Mouse (Mus musculus) naive thymus-derived CD4-positive, alpha-beta T cell, adult 2 months (primary cell): ENCODE measurements around the gene Trex1.

ENCODE experiments used
- DNase-seq: peaks from one replicate; pipeline ENCODE4 v3.0.0-alpha.2; 2011; ENCODE audit warnings: low read depth

Trex1 gene

DNA sequence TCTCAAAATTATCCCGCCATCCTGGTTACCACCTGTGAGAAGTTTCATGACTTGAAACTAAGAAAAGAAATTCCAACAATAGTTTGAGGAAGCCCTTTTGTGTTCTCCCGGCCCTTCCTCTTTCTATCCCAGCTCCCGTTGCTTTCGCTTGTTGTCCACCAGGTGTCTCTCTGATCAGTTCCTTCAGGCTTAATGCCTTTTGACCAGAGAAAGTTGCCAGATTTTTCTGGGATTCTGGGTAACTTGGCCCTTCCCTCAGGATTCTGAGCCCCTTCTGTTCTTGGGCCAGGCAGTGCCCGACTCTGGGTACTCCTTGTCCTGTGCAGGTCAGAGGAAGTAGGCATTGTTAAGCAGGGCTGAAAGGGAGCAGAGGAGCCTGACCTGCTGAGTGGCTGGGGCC is 28.5 kb upstream of the Trex1 start:
- DNase-seq: no peak

DNA sequence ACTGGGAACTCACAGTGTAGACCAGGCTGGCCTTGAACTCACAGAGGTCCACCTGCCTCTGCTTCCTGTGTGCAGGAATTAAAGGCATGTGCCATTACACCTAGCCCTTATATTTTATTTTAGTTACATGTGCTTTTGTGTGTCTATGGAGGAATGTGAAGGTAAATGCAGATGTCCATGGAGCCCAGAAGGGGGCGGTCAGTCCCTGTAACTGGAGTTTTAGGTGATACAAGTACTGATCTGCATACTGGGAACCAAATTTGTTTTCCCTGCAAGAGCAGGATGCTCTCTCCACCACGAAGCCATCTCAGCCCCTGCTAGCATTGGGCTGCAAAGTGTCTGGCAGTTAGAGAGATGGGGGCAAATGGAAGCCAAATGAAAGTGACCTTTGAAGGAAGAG is 25.4 kb upstream of the Trex1 start:
- peak; percentile 55 for DNase-seq

DNA sequence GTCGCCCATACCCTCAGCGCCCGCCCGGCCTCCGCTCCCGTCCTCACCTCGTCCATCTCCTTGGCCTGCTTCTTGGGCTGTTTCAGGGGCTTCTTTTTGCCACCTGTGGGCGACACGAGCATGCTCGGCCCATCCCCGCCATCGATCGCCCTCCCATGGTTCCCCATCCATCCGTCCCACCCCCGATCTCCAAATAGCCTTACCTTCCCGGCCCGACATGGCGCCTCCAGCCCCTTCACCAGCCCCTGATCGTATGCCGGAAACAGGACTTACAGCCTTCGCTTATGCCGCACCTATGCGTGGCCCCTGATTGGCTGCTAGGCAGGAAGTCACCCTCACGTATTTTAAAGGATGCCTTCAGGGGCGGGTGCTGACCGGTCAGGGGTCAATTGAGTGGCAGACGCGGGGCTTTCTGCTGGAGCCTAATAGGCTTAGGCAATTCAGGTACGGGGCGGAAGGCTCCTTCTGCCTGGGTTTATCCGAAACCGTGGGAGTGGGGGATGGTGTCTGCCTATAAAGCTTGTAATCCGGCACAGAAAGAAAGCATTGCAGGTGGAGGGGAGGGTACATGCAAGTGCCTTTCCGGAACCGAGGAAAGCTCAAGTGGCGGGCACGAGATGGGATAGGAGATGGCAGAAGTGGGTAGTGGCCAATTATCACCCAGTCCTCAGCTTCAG is 22.7 kb upstream of the Trex1 start, which contains the start of the genes Ccdc51 and Tma7:
Gene Ccdc51, plus strand, starts transcription at position 370 of the 677 bp plus-strand sequence.
Gene Tma7, minus strand, starts transcription at position 464 of the 677 bp plus-strand sequence.
- DNase-seq: peak; percentile 84

DNA sequence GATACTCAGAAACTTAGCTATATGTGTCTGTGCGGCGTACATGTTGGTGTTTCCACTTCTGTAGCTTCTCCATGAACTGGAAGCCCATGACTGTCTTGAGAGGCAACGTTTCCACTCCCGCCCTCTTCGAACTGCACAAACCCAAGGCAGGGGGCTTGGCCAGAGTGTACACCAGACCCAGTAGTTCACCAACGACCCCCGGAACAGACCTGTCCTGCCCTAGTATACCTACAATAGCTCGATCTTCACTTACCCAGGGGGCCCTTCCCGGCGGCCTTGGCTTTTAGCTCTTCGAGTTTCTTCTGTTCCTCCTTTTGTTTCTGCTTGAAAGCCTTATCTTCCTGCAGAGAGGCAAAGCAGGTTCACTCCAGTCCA is 22.2 kb upstream of the Trex1 start:
- no peak for DNase-seq

DNA sequence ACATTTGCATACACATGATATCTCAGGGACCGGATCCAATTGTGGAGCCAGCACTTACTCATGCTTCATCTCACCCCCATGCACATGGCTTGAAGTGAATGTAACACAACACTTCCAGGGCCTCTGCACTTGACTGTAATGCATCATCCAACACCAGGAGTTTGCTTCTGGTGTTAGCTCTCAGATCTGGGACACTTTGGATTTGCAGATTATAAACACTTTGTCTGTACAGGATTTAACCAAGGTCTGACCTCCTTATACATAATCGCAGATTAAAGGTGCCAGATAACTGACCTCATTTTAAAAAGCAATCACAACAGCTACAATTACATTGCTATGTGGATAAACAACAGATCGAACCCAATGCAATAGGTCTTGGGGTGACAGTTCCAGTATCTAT is 21.0 kb upstream of the Trex1 start:
- no peak for DNase-seq

DNA sequence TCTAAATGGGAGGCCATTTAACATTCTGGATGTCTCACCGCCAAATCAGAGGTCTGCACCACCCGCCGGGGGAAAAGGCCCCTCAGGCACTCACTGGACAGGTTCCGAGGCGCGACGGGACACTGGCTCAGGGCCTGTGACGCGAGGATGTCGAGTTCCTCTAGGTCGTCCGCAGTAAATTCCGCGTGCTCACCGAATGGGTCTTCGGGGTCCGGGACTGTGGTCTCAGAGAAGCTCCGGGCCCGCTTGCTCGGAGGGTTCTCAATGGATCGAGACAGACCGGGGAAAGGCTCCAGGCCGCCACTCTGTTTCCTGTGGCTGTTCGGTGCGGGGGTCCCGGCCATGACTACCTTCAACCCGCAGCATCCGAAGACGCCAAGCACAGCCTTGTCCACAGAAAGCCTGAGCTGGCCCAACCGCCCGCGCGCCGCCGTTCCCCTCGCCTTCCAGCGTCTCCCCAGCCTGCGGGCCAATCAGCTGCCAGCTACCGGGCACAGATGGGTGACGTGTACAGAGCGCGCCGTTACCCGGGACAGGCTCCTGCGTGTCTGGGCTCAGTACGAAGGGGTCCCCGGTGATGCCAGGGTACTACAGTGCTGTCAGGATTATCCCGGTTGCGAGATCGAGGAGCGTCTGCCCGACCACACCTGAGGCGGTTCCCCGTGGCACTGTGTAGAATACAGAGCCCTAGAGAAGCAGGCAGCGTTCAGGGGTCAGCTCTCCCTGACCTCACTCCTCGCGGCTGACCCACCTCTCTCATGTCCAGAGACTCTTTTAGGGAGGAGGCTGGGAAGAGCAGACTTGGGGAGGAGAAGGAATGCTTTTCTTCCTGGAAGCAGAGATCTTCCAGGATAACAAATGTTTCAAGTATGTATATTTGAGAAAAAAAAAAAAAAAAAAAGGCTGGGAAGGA is 14.4 kb upstream of the Trex1 start, which contains the start of gene Atrip:
Gene Atrip, minus strand, starts transcription at position 464 of the 913 bp plus-strand sequence.
- DNase-seq: peak; percentile 87

DNA sequence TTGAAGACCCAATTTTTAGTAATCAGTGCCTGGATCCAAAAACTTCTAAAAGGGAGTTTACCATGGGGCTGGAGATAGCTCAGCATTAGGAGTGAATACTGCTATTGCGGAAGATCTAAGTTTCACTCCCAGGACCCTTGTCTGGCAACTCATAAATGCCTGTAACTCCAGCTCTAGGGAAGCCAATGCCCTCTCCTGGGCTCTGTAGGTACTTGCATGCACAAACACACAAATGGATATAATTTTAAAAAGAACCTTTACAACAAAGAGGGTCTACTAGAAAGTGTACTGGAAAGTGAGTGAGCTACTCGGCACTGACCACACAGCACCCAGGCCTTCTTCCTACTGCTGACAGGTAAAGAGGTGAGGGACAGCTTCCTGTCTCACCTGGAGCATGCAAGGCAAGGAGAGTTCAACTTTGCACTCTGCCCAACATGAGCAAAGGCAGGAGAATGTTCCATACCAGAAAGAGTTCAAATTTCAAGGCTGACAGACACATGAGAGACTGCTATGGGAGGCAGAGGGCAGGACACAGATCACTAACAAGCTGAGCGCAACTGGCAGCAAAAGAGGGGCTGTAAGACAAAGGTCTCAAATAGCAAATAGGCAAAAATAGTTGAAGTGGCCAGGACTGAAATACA is 8.7 kb upstream of the Trex1 start:
- peak; percentile 33 for DNase-seq

DNA sequence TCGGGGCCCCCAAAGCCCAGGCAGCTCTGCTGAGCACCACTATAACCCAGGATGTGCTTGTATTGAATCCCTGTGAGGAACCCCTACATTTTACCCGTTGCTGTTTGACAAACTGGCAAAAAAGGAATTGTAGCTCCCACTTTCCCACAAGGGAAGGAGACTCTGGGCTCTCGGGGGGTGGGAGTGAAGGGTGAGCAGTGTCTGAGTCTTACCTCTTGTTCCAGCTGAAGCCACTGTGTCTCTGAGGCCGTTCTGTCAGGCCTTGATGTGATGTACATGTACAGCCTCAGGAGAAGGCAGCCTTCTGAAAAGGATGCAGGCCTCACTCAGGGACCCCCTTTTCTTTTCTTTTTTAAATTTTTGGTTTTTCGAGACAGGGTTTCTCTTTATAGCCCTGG is 1.4 kb upstream of the Trex1 start:
- DNase-seq: no peak

DNA sequence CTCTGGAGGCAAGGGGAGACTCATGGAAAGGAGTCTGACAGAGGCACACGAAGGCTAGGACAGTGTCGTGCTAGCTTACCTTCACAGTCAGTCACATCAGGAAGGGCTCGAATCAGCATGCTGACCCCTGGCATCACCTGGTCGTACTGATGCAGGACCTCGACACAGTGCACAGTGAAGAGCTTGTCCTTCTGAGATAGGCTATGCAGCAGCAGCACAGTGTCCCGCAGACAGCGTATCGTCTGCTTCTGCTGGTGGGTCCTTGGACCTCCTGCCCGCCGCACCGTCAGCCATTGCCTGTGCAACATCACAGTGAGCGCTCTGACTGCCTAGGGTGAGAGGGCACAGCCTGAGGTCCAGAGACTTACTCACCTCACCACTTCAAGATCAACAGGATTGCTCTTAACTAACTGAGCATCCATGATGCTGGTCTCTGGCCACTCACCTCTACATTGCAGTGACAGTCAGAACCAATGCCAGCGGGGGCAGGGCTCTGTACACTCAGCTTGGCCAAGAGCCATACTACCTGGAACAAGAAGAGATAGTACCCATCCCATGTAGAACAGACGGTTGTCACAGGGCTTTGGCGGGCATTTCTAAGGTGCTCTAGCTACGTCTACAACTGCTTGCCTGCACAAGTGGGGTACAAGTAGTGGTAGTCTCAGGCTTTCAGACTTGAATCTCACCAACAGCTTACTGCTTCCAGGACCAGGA is 807 bp upstream of the Trex1 start:
- DNase-seq: peak; percentile 43

DNA sequence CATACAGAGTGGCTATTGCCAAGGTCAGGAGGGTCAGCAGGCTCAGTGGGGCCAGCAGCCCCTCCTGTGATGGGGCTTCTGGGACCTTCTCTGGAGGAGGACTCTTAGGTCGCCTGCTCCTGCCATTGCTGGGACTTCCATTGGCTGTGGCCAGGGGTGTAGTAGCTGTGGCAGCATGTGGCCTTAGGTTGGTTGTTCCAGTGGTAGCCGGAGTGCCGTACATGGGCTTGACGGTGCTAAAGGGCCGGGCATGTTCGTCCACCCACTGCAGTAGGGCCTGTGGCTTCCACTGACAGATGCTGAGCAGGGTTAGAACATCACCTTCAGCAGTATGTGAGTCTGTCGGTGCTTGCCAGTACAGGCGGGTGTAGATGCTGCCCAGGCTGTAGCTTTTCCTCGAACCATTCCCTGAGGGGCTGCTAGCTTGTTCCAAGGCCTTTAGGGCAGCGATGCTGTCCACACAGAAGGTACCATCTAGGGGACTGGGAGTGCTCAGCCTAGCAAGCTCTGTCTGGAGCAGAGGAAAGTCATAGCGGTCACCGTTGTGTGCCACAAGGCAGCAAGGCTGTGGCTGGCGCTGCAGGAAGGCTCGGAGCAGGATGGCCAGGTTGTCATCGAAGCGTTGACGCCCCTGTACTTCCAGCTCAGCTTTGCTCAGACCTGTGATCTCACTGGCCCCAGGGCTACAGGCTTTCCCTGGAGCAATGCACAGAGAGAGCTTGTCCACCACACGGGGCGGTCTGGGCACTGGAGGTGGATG is 1.3 kb downstream of the Trex1 start:
- peak; percentile 72 for DNase-seq

DNA sequence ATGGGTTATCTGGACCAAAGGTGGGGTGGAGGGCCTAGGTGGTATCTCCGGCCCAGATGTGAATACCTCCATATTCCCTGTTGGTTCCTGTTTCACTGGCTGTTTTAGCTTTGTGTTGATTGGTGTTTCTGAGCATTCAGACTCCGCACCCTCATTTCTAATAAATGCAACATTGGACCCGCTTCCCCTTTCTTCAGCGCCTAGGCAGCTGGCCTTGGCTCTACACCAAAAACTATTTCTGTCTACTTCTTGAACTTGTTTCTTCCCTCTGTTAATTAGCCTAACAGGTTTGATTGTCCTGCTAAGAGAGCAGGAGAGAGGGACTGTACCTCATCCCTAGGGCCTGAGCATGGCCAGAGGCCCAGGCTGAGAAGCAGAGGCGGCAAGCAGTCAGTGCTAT is 2.0 kb downstream of the Trex1 start:
- no peak for DNase-seq

DNA sequence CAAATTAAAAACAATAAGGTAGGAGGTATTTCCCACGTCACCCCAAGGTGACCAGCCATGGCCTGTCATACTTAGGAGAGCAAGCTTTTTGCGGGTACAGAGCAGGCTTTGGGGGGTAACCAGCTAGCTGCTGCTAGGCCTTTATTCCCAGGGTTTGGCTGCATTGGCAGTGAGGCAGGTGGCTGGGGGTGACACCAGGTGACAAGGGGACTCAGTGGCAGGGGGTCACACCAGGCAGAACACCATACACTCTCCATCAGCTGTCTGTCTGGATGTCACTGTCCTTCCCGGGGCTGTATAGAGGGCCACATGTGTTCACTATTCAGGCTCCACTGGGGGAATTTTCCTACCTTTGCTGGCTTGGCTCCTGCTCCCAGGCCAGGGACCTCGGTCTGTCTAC is 2.6 kb downstream of the Trex1 start:
- peak; percentile 37 for DNase-seq

DNA sequence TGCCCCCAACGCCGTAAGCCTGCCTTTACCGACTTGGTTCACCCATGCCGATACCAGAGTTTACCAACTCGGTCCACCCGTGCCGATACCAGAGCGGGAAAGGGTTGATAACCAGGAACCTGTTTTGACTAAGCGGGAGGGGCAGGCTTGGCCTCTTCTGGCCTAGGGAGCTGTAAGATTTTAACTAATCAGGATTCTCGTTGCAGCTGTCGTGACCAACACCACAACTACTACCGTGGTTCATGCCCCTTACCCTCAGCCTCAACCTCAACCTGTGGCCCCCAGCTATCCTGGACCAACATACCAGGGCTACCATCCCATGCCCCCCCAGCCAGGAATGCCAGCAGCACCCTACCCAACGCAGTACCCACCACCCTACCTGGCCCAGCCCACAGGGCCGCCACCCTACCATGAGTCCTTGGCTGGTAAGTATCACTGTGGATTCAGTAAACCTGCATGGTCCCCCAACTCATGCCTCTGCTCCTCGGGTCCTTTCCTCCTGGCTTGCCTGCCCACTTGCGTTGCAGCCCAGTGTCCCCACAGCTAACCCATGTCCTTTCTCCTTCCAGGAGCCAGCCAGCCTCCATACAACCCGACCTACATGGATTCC is 3.3 kb downstream of the Trex1 start:
- DNase-seq: peak; percentile 51

DNA sequence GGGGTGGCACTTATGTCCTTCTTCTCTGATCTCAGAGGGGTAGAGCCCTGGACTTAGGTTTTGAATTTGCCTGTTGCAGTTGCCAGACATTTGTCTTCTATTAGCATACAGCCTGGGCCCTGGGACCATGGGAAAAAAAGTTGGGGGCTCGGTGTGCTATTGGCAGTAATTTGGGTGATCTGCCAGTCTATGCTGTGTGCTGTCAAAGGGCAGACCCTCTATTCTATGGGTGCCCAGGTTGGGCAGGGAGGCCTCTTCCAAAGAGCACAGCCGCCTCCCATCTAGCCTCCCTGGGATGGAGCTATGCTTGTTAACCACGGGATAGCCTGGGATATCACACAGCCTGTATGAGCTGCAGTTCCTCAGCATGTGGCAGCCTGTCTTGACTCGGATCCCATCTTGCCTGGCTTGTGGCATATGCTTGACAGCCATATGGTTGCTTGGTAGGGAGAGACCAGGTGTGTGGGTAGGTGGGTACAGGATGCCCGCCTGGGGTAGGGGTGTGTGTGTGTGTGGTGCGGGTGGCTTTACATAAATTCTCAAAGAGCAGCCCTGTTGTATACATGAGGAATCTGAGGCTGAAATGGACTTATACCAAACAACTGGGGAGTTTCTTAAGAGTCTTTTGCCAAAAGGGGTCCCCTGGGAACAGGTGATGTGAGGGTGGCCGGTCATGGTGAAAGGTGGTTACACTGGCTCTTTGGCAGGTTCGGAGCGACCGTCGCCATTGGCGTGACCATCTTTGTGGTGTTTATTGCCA is 4.1 kb downstream of the Trex1 start:
- DNase-seq: peak; percentile 51

DNA sequence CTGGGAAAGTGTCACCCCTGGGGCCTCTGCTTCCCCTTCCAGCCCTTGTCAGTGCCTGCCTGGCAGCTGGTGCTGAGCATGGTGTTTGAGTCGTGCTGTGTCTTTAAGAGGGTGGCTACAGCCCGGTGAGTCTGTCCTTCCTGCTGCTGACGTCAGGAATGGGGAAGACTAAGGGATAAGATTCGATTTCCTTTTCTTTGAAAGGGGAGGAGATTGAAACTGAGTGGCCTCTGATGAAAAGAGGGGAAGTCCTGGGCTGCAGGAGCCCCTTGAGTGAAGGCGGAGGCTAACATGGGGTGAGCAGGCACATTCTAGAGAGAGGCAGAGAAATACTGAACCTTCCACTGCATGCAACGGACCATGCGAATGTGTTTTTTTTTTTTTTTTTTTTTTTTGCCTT is 4.8 kb downstream of the Trex1 start:
- DNase-seq: peak; percentile 84

DNA sequence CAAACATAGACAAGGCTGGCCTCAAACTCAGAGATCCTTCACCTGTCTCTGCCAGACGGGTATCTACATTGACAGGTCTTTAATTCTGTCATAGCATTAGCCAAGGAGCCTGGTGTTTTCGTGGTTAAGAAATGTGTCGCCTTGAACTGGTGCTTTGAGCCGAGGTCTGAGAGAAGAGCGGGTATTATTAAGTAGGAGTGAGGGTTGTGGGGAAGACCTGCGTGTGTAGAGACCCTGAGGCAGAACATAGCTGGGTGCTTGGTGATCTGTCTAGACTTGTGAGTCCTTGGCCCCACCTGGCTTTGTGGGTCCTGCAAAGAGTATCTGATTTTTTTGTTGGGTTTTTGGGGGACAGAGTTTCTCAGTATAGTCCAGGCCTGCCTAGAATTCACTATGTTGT is 5.7 kb downstream of the Trex1 start:
- DNase-seq: peak; percentile 43

DNA sequence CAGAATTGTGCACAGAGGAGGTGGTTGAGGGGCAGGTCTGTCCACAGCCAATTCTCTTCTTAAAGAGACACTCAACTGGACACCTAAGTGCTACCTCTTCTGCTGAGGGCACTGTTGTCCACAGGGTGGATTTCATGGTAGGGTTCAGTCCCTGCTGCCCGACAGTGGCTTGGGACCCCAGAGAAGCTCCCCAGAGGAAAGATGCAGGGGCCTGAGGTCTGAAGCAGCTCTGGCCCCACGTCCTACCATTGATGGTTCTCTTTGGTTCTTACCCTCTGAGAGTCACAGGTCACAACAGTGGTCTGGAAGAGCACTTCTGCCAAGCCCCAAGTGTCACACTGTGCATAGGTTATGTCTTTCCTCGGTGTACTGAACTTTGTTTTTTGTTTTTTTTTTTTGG is 6.2 kb downstream of the Trex1 start:
- no peak for DNase-seq

DNA sequence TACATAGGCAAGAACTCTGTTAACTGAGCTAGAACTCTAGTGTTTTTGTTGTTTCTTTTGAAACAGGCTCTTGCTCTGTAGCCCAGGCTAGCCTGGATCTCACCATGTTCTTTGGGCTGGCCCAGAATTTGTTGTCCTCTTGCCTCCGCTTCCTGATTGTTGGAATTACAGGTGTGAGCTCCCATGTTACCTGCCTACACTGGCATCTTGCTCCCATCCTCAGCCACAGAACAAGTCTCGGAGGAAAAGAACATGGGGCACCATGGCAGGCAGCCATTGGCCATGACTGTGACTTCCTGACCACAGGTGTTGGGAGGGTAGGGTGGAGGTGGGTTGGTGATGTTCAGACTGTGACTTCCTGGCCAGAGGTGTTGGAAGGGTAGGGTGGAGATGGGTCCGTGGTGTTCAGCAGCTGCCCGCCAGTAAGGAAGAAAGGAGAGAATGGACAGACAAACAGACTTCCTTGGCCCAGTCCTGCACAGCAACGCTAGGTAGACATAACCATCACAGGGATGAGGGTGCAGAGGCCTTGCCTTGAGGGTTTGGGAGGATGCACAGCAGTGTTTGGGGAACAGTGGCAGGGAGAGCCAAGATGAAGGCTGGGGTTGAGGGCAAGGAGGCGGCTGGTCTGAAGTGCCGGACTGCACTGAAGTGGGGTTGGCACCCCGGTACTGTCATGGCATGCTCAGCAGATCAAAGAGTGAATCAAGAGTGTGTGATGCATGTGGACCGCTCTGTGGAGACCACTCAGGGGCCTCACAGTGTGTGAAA is 6.9 kb downstream of the Trex1 start:
- peak; percentile 82 for DNase-seq
